Mouse (Mus musculus) 3134 (cell line): ENCODE measurements around the gene Tmigd1.
"Not testable (repeated sequence)": the region's sequence is repeated elsewhere in the genome, so short reads cannot be mapped to it uniquely, and the experiment has no call there.

ENCODE experiments used
- DNase-seq: peaks from one replicate; pipeline ENCODE4 v3.0.0-alpha.2; 2011; ENCODE audit warnings: low spot score; ENCODE audit not compliant: insufficient read length; ENCODE audit errors: extremely low read depth

Gene Tmigd1

GRCm38 (mm10) chr11:76897871-76898270 is 4.1 kb upstream of the Tmigd1 start:
- no peak for DNase-seq

- DNase-seq, result no peak
Measured at GRCm38 (mm10) chr11:76898751-76899150, 3.2 kb upstream of the Tmigd1 start.

- DNase-seq, result peak; percentile 35
Measured at GRCm38 (mm10) chr11:76899758-76900738, 1.9 kb upstream of the Tmigd1 start.

DNA sequence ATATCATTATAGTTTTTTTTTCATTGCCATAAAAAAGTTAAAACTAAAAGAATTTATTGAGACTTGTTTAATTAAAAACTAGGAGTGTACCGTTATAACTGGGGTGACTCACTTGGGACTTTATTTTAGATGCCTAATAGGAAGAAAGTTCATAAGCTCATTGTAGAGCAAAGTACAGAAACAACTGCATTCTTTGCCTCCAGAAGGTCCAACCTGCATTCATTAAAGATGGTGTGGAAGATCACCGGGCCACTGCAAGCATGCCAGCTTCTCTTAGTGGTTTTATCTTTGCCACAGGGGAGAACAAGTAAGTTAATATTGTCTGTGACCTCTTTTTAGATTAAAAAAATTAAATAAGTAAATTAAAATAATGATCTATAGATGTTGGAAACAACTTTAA is 2.4 kb downstream of the Tmigd1 start:
- DNase-seq, result no peak

GRCm38 (mm10) chr11:76908651-76909050 is 6.7 kb downstream of the Tmigd1 start:
- no peak for DNase-seq

GRCm38 (mm10) chr11:76911325-76912054 is 9.5 kb downstream of the Tmigd1 start:
- peak; percentile 18 for DNase-seq

DNA sequence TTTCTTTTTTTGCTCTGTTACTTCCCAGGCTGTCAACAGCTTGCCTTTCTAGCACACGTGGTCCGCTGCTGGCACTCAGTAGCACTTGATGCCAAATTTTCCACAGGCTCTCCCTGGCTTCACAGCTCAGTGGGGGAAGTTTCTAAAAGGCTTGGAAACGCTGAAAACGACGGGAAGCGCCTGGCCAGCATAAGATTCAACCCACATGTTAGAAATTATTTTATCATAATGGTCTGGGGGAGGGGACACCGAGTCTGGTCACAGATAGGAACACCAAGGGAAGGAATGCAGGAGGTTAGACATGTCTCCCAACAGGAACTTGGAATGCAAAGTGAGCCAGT is 10.1 kb downstream of the Tmigd1 start:
- peak; percentile 38 for DNase-seq

GRCm38 (mm10) chr11:76914366-76914765 is 12.4 kb downstream of the Tmigd1 start:
- no peak for DNase-seq

GRCm38 (mm10) chr11:76916539-76917229 is 14.7 kb downstream of the Tmigd1 start:
- DNase-seq, result peak; percentile 39

- DNase-seq, result no peak
Measured at GRCm38 (mm10) chr11:76917230-76917548, 15.2 kb downstream of the Tmigd1 start.

GRCm38 (mm10) chr11:76920607-76921006 is 18.6 kb downstream of the Tmigd1 start:
- DNase-seq, result no peak

DNA sequence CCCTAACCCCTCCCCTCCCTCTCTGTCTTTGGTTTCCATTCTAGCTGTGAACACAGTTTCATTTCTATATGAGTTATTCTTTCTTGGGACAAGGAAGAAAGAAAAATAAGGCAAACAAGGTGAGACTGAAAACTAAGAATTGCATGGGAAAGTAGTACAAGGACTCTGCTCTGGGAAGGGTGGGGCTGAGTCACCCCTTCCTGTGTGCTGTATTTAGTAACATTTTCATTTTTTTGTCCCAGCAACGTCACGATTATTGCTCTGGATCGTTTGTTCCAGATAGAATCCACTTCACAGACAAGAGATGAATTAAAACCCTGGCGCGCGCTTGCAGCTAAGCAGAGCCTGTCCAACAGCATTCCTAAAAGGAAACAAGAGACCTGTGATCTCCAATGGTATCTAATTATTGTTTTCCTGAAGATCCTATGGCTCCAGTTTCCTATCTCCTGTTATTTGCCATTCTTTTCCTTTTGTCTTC is 22.8 kb downstream of the Tmigd1 start, which contains the start of gene Blmh:
TSS of gene Blmh (plus strand) at position 51 of the 478 bp plus-strand sequence.
- no peak for DNase-seq

DNA sequence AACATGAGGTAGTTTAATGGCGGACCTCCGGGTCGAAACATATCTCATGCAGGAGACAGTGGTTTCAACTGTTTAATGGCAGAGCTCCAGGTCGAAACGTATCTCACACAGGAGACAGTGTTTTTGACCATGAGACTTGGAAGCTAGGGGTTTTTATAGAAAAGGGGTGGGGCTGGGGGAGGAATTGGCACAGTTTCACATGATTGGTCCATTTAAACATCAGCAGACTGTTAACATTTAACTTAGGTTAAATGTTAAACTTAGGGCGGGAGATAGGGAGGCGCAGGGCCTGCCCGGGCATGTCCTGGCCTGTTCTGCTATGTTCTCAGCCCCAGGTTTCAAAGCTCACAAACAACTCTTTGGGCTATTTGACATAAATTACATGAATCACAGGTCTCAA is 26.6 kb downstream of the Tmigd1 start:
- not testable (repeated sequence) for DNase-seq

- no peak for DNase-seq
Measured at GRCm38 (mm10) chr11:76933209-76933608, 31.2 kb downstream of the Tmigd1 start.

GRCm38 (mm10) chr11:76936578-76936977 is 34.6 kb downstream of the Tmigd1 start:
- DNase-seq, result no peak

- DNase-seq, result no peak
Measured at GRCm38 (mm10) chr11:76944839-76945238, 42.9 kb downstream of the Tmigd1 start.

DNA sequence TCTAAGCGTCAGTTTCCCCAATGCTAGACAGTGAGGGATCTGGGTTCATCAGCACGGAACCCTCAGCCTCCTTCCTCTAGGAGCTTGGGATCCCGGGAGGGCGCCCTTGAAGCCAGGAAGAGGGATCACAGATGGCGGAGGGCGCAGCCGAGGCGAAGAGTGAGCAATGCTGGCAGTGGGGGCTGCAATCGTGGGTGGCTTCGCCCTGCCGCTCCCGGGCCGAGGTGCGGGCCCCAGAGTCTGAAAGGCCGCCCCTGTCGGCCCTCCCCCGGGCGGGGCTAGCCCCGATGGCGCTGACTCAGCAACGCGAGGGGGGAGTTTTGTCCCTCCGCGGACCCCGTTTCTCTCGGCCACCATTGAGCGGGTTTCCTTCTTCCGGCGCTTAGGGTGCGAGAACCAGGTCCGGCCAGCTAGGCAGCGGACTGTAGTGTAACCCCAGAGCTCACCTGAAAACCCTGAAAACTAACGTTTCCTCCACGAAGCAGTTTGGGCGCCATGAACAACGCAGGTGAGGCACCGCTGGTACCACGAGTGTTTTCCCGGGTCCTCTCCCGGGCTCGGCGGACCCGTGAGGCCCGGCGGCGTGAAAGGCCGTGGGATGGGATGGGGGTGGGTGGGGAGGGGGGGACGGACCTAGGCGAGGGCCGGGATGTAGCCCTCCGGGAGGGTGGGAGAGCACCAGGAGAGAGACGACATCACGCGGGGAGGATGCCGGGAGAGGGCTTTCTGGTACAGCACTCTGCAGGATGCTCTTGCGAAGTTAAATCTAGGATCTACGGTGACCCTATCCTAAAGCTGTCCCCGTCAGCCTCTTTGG is 43.6 kb downstream of the Tmigd1 start:
- peak; percentile 91 for DNase-seq

DNA sequence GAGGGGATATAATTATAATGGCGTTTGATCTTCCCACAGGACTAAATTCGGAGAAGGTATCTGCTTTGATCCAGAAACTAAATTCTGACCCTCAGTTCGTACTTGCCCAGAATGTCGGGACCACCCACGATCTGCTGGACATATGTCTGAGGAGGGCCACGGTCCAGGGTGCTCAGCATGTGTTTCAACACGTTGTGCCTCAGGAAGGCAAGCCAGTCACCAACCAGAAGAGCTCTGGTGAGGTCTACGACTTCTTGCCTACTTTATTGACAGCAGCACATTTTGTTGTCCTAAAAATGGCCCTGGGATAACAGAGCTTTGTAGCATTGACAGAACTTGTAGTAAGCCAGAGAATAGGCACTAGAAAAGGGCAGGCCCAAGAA is 44.2 kb downstream of the Tmigd1 start:
- peak; percentile 4 for DNase-seq

GRCm38 (mm10) chr11:76953536-76953935 is 51.6 kb downstream of the Tmigd1 start:
- peak; percentile 5 for DNase-seq

DNA sequence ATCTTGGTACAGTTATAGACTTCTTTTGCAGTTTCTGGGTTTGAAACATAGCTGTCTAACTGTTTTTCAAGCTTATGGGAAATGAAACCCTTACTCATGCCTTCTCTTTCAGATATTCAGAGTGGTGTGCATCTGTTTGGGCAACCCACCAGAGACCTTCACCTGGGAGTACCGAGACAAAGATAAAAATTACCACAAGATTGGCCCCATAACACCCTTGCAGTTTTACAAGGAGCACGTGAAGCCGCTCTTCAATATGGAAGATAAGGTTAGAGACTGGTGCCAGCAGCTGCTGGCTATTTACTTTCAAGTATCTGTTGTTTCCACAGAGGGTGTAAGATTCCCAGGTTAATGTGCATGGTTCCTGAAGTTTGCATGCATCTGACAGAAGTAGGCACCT is 63.7 kb downstream of the Tmigd1 start:
- no peak for DNase-seq
